Mouse (Mus musculus) liver, postnatal 0 days (tissue): ENCODE results near the gene Syn2. TPM values are rescaled to one million over a fixed set of nuclear protein-coding genes. Genes with fewer than 3 reads are reported as not detected.

Source experiments
- ATAC-seq: fragments of 200-750 bp; cut with Nextera tagmentation; 2 replicates; pipeline ENCODE4 v1.8.0; 2017; ENCODE audit warnings: mild to moderate bottlenecking, moderate library complexity
- DNase-seq: peaks from one replicate; pipeline ENCODE4 v3.0.0-alpha.2; 2016
- H3K27ac ChIP-seq: fragments of 300-500 bp; sonication (generic); 2 replicates; pipeline ENCODE4 v1.5.1; 2014; ENCODE audit warnings: antibody characterized with exemption, moderate library complexity, mild to moderate bottlenecking, low read depth
- H3K27me3 ChIP-seq: fragments of 300-500 bp; sonication (generic); 2 replicates; pipeline ENCODE4 v1.6.1; 2014; ENCODE audit warnings: low read length, control low read depth, mixed read lengths; ENCODE audit not compliant: insufficient read depth
- H3K36me3 ChIP-seq: fragments of 300-500 bp; sonication (generic); replicated peaks from 2 replicates; pipeline ENCODE4 v1.6.1; 2014; ENCODE audit warnings: mild to moderate bottlenecking, control low read depth, low read length, moderate library complexity, mixed read lengths; ENCODE audit not compliant: insufficient read depth
- H3K4me1 ChIP-seq: fragments of 300-500 bp; sonication (generic); 2 replicates; pipeline ENCODE4 v1.6.1; 2014; ENCODE audit warnings: antibody characterized with exemption, mild to moderate bottlenecking, control low read depth; ENCODE audit not compliant: insufficient read depth
- H3K4me2 ChIP-seq: fragments of 300-500 bp; sonication (generic); 2 replicates; pipeline ENCODE4 v1.6.1; 2014; ENCODE audit warnings: low read depth, mild to moderate bottlenecking, low read length, moderate library complexity, mixed read lengths
- H3K4me3 ChIP-seq: fragments of 300-500 bp; sonication (generic); 2 replicates; pipeline ENCODE4 v1.5.1; 2014; ENCODE audit warnings: low read depth, low read length
- H3K9ac ChIP-seq: fragments of 300-500 bp; sonication (generic); replicated peaks from 2 replicates; pipeline ENCODE4 v1.6.1; 2014; ENCODE audit warnings: mild to moderate bottlenecking, moderate library complexity
- H3K9me3 ChIP-seq: fragments of 300-500 bp; sonication (generic); 2 replicates; pipeline ENCODE4 v1.6.1; 2016; ENCODE audit warnings: mild to moderate bottlenecking, control low read depth, low read length, mixed read lengths
- CTCF ChIP-seq: sonication (generic); IDR thresholded peaks from 2 replicates; pipeline ENCODE4 v1.5.1; 2016; ENCODE audit warnings: antibody characterized with exemption, low read depth
- EP300 ChIP-seq: IDR thresholded peaks from 2 replicates; pipeline ENCODE4 v1.6.1; 2016; ENCODE audit warnings: antibody characterized with exemption, low read depth, mild to moderate bottlenecking
- WGBS: fragments of 180-500 bp; shearing (Covaris S2); extraction: QIAGEN DNeasy Blood & Tissue Kit; methylation state at CpG from one replicate; pipeline ENCODE4 v1.1.7; 2014; ENCODE audit not compliant: insufficient replicate concordance; 5-methylcytosine and 5-hydroxymethylcytosine counted together
- polyA plus RNA-seq: library from polyadenylated mRNA; unstranded; fragments of >200 nt; fragmentation: Nextera tagmentation; extraction: Ambion mirVana; gene quantifications from 2 replicates; pipeline ENCODE4 v1.2.1, GENCODE M21; 2015

The Syn2 gene
- polyA plus RNA-seq, 1 experiment from 2014 or later, result 0.20 TPM

DNA sequence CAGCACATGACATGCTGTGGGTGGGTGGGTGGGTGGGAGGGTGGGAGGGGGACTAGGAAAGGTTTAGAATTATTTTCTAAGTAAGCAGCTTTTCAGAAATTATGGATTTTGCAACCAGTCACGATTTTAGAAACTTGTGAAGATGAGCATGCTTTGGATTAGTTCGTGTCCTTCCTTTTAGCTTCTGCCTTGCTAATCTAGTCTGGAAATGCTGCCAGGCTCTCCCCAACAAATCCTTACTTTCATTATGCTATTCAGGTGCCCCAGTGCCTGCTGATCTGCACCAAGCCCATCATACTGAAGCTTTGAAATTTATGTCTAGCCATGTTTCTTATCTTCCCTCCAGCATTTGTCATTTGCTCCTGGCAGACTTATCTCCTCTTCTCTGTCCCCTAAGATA is 34.8 kb downstream of the Syn2 start:
- Histone ChIP-seq H3K36me3 (no peaks in the 10 kb centered on the region), H3K27me3 (no peaks in the 10 kb centered on the region), H3K9me3 (no peaks in the 10 kb centered on the region), H3K4me3 (no peak overlapping the region), H3K9ac (no peak overlapping the region), H3K4me2 (no peak overlapping the region), H3K27ac (no peak overlapping the region), H3K4me1 (no peaks in the 10 kb centered on the region)
- 63% methylated on average over 2 of the region's 2 CpGs for WGBS
- TF ChIP-seq EP300 (no peak), CTCF (no peak)
- no peak for DNase-seq
- no peak for ATAC-seq

DNA sequence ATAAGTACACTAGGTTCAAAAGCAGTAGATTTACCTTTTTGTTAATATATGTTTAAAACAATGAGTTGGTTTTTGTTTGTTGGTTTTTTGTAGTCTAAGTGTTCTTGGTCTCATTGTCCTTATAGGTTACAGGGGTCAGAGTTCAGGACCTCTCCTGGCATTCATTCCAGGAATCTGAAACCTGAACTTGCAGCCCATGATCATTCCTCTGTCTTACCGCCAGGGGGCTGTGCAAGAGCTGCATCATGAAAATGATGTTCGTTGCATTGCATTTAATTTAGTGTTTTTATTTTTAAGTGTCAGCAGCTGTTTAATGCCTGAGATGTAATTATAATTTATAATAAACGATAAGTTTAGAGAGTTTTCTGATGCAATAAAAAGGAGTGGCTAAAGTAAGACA is 40.1 kb downstream of the Syn2 start:
- no peak overlapping the region for H3K4me3 ChIP-seq
- DNase-seq, result no peak
- no peaks in the 10 kb centered on the region for H3K4me1 ChIP-seq
- H3K36me3 ChIP-seq, result no peaks in the 10 kb centered on the region
- no peak overlapping the region for H3K9ac ChIP-seq
- no peaks in the 10 kb centered on the region for H3K9me3 ChIP-seq
- WGBS, result 26% methylated on average over 3 of the region's 3 CpGs
- TF ChIP-seq CTCF (peak; percentile 69), EP300 (no peak)
- no peaks in the 10 kb centered on the region for H3K27me3 ChIP-seq
- H3K4me2 ChIP-seq, result no peak overlapping the region
- H3K27ac ChIP-seq, result no peak overlapping the region
- no peak for ATAC-seq

DNA sequence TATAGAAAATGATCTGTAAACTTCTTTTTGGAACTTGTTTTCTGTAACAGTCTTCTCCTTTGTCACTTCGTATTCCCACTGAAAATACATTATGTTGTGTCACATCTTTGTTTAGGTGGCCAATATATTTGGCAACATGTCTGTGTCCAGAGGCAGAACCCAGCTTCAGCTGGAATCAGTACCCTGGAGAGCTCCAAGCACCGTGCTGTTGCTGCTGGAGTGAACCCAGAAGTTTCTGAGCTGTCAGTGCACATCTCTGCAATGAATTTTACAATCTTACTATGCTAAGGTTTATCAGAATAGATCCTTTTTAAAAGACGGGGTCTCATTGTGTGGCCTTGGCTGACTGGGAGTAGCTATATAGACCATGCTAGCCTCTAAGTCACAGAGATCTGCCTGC is 44.1 kb downstream of the Syn2 start:
- H3K36me3 ChIP-seq, result no peaks in the 10 kb centered on the region
- H3K27ac ChIP-seq, result no peak overlapping the region
- 28% methylated on average over 3 of the region's 3 CpGs for WGBS
- ATAC-seq (no peak), DNase-seq (peak; percentile 38)
- no peak for TF ChIP-seq EP300
- TF ChIP-seq CTCF, result no peak
- no peak overlapping the region for H3K9ac ChIP-seq
- no peaks in the 10 kb centered on the region for H3K27me3 ChIP-seq
- no peaks in the 10 kb centered on the region for H3K9me3 ChIP-seq
- no peak overlapping the region for H3K4me3 ChIP-seq
- no peak overlapping the region for H3K4me2 ChIP-seq
- no peaks in the 10 kb centered on the region for H3K4me1 ChIP-seq

DNA sequence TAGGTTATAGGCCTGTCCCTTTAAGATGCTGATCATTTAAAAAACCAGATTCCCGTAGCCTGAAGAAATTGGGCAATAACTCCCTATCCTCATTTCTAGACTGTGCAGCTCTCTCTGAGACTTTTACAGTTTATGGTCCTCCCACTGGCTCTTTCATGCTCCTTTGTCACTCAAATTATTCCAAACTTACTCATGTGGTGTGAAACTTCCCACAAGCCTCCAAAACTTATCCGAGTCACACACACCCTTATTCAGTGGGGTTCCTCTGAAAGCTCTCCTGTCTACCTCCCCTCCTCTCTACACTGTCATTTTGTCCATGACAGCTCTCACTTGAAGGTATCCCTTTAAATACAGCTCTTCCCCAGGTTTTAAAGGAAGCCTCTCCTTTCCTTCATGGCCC is 46.4 kb downstream of the Syn2 start:
- Histone ChIP-seq H3K9ac (no peak overlapping the region), H3K9me3 (no peaks in the 10 kb centered on the region), H3K4me3 (no peak overlapping the region), H3K27me3 (no peaks in the 10 kb centered on the region), H3K4me1 (no peaks in the 10 kb centered on the region), H3K36me3 (no peaks in the 10 kb centered on the region), H3K4me2 (no peak overlapping the region), H3K27ac (no peak overlapping the region)
- no peak for DNase-seq
- 64% methylated on average over 2 of the region's 2 CpGs for WGBS
- TF ChIP-seq CTCF (no peak), EP300 (no peak)
- no peak for ATAC-seq

DNA sequence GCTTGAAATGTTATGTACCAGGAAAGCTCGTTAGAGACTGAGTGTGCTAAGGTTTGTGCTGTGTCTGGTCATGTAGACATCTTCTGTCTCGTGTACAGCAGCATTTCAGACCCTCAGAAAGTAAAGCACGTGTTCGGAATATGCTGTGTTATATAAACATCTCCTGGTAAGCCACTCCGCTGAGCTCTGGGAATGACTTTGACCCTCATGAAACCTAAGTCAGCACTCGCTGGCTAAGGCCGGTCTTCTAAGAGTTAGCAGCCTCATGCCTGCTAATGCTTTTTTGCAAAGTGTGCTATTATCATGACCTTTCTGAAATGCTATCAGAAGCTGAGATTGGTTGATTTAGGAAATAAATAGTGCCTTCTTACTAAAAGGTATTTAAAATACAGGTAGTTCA is 56.4 kb downstream of the Syn2 start:
- DNase-seq (no peak), ATAC-seq (no peak)
- 72% methylated on average over 7 of the region's 7 CpGs for WGBS
- H3K4me3 ChIP-seq, result no peak overlapping the region
- H3K27me3 ChIP-seq, result no peaks in the 10 kb centered on the region
- H3K9ac ChIP-seq, result no peak overlapping the region
- no peaks in the 10 kb centered on the region for H3K9me3 ChIP-seq
- no peaks in the 10 kb centered on the region for H3K36me3 ChIP-seq
- TF ChIP-seq EP300, result no peak
- no peak for TF ChIP-seq CTCF
- no peaks in the 10 kb centered on the region for H3K4me1 ChIP-seq
- H3K27ac ChIP-seq, result no peak overlapping the region
- H3K4me2 ChIP-seq, result no peak overlapping the region

DNA sequence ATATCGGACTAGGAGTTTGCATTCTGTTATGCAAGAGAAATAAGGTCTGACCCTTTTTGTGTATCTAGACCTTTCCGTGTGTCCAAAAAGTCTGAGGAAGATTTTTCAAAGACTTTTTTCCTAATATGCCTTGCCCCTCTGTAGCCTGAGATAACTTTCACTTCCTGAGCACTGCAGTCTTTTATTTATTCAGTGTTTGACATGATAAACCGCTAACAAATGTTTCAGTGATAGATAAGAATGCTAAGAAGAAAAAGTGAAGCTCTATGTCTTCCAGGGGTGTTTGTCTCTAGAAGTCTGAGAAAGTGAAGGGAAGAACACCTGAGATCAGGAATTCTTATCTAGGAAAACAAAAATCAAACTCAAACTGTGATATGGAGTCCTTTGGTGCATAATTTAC is 66.1 kb downstream of the Syn2 start:
- TF ChIP-seq CTCF, result no peak
- TF ChIP-seq EP300, result no peak
- no peak overlapping the region for H3K9ac ChIP-seq
- no peak overlapping the region for H3K27ac ChIP-seq
- WGBS, result 44% methylated on average over 3 of the region's 3 CpGs
- H3K36me3 ChIP-seq, result no peaks in the 10 kb centered on the region
- H3K27me3 ChIP-seq, result no peaks in the 10 kb centered on the region
- H3K4me3 ChIP-seq, result no peak overlapping the region
- DNase-seq (no peak), ATAC-seq (no peak)
- H3K9me3 ChIP-seq, result no peaks in the 10 kb centered on the region
- H3K4me2 ChIP-seq, result no peak overlapping the region
- no peaks in the 10 kb centered on the region for H3K4me1 ChIP-seq

DNA sequence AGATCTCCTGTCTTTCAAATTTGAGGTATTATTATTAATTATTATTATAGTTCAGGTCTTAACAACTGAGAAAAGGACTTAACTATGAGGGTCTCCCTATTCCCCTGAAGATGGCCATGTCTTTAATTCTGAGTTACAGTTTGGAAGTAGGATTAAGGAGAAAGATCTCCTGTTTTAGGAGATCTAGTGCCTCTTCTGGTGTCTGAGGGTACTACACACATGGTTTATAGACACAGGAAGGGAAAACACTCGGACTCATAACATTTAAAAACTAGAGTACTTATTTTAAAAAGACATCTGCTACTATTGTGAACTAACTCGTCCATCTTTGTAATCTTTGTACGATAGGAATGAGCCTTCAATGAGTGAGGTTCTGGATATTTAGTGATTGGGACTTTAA is 68.3 kb downstream of the Syn2 start:
- no peaks in the 10 kb centered on the region for H3K9me3 ChIP-seq
- no peaks in the 10 kb centered on the region for H3K4me1 ChIP-seq
- ATAC-seq, result no peak
- 64% methylated on average over 3 of the region's 3 CpGs for WGBS
- DNase-seq, result no peak
- H3K27ac ChIP-seq, result no peak overlapping the region
- no peaks in the 10 kb centered on the region for H3K27me3 ChIP-seq
- TF ChIP-seq EP300 (no peak), CTCF (peak; percentile 28)
- H3K36me3 ChIP-seq, result no peaks in the 10 kb centered on the region
- no peak overlapping the region for H3K4me3 ChIP-seq
- H3K9ac ChIP-seq, result no peak overlapping the region
- no peak overlapping the region for H3K4me2 ChIP-seq
